Mouse (Mus musculus) lung, postnatal 25 days (tissue): ENCODE data around the gene Gramd1b.

ENCODE experiments used
- DNase-seq: peaks from one replicate; pipeline ENCODE4 v3.0.0; 2022; ENCODE audit warnings: low spot score

Gene Gramd1b

GRCm38 (mm10) chr9:40268040-40268747, 263.0 kb downstream of the Gramd1b start:
- no peak for DNase-seq

DNA sequence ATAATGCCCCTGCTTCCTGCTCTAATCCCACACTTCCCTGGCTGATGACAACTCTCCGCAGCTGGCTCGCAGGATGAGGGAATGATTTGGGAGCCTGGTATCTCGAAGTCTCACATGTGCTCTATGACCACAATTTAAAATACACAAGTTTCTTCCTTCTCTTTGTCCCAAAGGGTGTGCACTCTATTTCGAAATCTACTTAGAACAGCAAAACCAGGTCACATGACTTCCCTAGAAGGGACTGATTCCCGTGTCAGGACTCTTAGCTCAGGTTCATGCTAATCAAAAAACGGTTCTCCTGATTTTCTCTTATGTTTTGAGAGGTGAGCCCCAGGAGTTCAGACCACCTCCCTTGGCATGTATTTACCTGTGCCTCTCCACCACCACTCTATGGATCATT, 267.3 kb downstream of the Gramd1b start:
- no peak for DNase-seq

DNA sequence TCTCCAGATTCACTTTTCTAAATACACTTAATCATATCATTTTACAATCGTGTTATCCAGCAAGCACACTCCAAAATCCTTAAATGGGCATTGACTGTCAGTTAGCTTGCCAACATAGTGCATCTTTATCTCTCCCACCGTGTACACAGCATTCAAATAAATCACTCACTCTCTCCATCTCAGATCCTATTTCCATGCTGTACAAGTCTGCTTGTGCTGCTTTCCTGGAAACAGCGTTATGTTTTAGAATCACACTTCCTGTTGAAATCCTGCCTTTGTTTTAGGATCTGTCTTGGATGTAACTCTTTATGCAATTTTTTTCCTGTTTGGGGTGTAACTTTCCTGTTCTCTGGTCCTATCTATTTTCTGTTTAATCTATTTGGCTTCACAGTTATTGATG, 278.7 kb downstream of the Gramd1b start:
- DNase-seq, result peak; percentile 54

GRCm38 (mm10) chr9:40249106-40249505, 282.1 kb downstream of the Gramd1b start:
- peak; percentile 47 for DNase-seq

DNA sequence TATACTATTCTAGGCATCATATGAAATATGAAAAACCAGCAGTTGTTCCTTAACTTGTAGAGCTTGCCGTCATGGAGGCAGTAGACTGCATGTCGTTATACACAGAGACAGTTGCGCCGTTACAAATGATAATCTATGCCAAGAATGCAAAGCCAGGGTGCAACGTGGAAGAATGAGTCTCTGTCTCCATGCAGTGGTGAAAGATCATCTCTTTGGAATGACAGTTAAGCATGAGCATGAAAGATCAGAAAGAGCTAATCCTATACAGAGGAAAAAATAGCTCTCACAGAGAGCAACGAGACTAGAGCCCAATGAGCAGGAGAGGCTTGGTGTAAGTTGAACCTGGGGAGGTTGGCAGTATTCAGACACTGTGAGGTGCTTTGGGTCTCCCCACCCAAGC, 284.5 kb downstream of the Gramd1b start:
- DNase-seq, result no peak

- no peak for DNase-seq
These were observed 285.1 kb downstream of the Gramd1b start for GRCm38 (mm10) chr9:40245974-40246665.

GRCm38 (mm10) chr9:40245466-40245865, 285.7 kb downstream of the Gramd1b start:
- DNase-seq, result no peak
